Mouse (Mus musculus): ENCODE data around the gene Rhag. TPM values are rescaled to one million over a fixed set of nuclear protein-coding genes. Genes with fewer than 3 reads are reported as not detected.

Rhag gene
- 16.4 and 24.2 TPM in 2 replicates for total RNA-seq (2015)
- total RNA-seq (2017): 5.7 and 7.8 TPM in 2 replicates

- ATAC-seq (replicated peaks; ENCODE audit: poor library complexity): peak; percentile 71
Observed at GRCm38 (mm10) chr17:40810934-40811333, at the start of gene Rhag. Rhag (plus strand) TSS chr17:40811126.

GRCm38 (mm10) chr17:40763662-40764061 lies 47.3 kb upstream of the Rhag start:
- peak; percentile 87 for ATAC-seq (replicated peaks; ENCODE audit: poor library complexity)

GRCm38 (mm10) chr17:40767120-40767519 lies 43.8 kb upstream of the Rhag start:
- no peak for ATAC-seq (replicated peaks; ENCODE audit: poor library complexity)

DNA sequence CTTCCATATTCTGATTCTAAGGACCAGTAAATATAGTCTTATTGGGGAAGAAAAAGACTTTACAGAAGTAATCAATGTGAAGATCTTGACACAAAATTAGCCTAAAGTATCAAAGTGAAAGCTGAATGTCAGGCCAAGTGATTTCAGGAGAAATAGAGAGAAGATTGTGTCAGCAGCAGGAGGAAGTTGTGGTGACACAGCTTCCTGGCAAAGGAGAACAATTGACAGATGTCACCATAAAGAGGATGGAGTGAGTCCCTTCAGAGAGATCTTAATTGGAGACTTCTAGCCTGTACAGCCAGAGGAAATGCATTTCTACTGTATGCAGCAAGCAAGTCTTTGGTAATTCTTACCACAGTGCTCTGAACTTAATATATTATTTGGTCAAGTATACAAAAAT lies 21.0 kb upstream of the Rhag start:
- ATAC-seq (replicated peaks; ENCODE audit: poor library complexity): peak; percentile 93

- ATAC-seq (replicated peaks; ENCODE audit: poor library complexity): peak; percentile 94
Observed at GRCm38 (mm10) chr17:40793921-40794854, 16.7 kb upstream of the Rhag start.

GRCm38 (mm10) chr17:40802707-40803340 lies 8.1 kb upstream of the Rhag start:
- no peak for ATAC-seq (replicated peaks; ENCODE audit: poor library complexity)

GRCm38 (mm10) chr17:40806550-40806949 lies 4.4 kb upstream of the Rhag start:
- peak; percentile 90 for ATAC-seq (replicated peaks; ENCODE audit: poor library complexity)

DNA sequence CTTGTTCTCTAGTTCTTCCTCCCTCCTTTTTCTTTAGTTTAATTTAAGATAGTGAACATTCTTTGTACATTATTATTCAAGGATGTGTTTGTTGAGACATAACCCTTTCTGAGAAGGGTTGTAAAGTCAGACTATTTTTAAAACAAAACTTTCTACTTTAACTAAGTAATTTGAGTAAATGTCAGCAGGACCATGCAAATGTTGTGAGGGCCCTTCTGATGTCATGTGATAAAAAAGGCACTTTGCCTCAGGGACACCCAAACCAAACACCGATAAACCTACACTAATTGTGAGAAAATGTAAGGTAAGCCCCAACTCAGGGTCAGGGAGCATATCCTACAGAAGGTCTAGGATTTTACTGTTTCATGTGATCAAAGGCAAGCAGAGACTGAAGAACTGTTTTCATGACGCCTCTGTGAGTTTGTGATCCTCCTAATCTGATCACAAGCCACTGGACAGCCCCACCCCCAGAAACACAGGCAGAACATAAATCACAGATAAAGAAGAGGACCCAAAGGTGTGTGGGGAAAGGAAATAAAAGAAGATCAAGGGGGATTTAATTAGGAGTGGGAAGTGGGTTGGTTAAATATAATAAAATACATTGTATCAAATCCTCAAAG lies 3.9 kb upstream of the Rhag start, which contains the start of gene Crisp2:
Crisp2 (minus strand) TSS at position 51 of the 620 bp plus-strand sequence.
- ATAC-seq (replicated peaks; ENCODE audit: poor library complexity): peak; percentile 18

DNA sequence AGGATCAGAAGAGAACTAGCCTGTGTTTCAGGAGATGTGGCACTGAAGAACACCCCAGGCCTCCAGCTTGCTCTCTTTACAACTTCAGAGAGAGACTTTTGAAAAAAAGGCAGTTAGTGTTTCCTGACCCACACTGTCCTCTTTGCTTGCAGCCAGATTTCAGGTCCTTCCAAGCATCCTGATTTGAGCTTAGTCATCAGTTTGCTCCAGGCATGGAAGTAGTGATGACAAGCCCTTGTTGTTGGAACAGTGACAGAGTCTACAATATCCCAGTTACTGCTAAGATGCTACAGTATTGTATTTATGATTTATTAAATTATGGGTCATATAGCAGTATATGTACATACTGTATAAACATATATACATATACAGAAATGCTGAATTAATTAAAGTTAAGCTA lies 2.9 kb upstream of the Rhag start:
- ATAC-seq (replicated peaks; ENCODE audit: poor library complexity): no peak

GRCm38 (mm10) chr17:40811560-40811959 lies 634 bp downstream of the Rhag start:
- ATAC-seq (replicated peaks; ENCODE audit: poor library complexity): no peak

- no peak for ATAC-seq (replicated peaks; ENCODE audit: poor library complexity)
Observed at GRCm38 (mm10) chr17:40812259-40812658, 1.3 kb downstream of the Rhag start.

- ATAC-seq (replicated peaks; ENCODE audit: poor library complexity): peak; percentile 57
Observed at GRCm38 (mm10) chr17:40817340-40817943, 6.5 kb downstream of the Rhag start.

- ATAC-seq (replicated peaks; ENCODE audit: poor library complexity): peak; percentile 21; the same call in 1 of the 2 replicates
Observed at GRCm38 (mm10) chr17:40821477-40821876, 10.6 kb downstream of the Rhag start.

DNA sequence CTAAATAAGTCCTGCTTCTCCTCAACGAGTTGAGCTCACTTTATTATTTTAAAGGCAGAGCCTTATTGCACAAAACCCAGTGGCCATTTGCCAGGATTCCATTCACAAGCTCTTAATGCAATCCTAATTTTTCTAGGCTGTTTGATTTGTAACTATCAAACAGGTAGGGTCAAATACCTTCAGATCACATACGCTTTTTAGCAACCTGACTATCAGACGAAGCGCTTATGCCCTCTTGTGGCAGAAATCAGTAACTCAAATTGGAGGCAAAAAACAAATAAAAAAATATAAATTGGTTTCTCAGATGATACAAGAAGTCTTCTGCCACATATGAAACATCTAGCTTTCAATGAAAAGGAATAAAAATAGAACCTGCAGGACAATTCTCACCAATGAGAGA lies 12.9 kb downstream of the Rhag start:
- ATAC-seq (replicated peaks; ENCODE audit: poor library complexity): peak; percentile 73

DNA sequence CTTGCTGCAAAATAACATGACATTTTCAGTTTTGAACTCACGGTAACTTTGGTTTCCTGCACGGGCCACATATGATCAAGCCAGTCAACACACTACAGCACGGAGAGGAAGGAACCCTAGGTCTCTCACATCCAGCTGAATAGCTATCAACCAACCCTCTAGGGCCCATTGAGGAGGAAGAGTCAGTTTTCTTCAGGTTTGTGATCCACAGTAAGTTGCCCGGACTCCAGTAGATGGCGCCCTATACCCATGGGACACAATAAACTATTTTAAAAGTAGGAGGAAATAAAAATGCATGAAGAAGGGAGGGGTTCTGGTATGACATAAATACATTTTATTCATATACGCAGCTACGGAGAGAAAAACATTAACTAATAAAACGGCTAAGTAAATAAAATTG lies 13.6 kb downstream of the Rhag start:
- ATAC-seq (replicated peaks; ENCODE audit: poor library complexity): peak; percentile 89

DNA sequence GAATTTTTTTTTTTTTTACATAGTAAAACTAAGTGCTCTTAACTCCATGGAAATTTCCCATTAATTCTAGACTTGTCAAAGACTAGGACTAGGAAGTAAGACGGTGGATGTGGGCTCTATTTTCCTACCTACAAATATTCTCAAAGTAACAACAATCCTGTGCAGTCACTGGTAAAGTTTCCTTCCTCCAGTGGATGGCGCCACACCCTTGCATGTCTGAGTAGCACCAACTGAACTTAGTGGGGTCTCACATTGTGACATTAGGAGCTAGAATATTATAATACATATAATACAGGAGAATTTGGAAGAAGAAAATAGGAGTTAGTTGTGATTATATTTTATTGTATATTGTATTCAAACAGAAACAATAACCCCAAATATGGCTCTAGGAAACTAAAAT lies 20.9 kb downstream of the Rhag start:
- peak; percentile 84 for ATAC-seq (replicated peaks; ENCODE audit: poor library complexity)

DNA sequence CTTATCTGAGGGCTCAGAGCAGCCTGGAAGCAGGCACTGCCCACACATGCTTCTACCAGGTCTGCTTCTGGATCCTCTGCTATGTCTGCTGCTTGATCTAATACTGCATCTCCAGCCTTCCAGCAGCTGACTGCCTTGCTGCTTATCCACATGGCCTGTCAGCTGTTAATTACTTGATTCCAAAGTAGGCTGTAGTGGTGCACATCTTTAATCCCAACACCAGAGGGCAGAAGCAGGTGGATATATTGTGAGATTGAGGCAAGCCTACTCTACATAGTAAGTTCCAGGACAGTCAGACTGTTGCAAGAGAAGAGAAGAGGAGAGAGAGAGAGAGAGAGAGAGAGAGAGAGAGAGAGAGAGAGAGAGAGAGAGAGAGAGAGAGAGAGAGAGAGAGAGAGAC lies 26.4 kb downstream of the Rhag start:
- ATAC-seq (replicated peaks; ENCODE audit: poor library complexity): peak; percentile 98

DNA sequence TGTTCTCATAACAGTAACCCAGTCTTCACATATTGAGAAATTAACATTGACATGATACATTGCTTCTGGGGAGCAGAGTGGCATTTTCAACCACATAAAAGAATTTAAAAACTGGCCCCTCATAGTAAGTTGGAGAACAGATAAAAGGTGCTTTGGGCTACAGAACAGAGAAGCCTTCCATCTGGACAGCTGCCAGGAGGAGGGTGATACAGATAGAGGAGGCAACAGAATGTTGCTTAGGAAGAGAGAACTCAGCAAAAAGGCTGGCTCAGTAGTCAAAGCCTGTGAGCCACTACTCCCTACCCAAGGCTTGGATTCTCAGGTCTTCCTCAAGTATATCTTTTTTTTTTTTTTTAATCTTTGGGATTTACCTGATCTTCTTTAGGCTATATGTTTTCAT lies 44.1 kb downstream of the Rhag start:
- ATAC-seq (replicated peaks; ENCODE audit: poor library complexity): peak; percentile 69

- ATAC-seq (replicated peaks; ENCODE audit: poor library complexity): peak; percentile 86
Observed at GRCm38 (mm10) chr17:40868952-40869747, 58.2 kb downstream of the Rhag start.

- no peak for ATAC-seq (replicated peaks; ENCODE audit: poor library complexity)
Observed at GRCm38 (mm10) chr17:40872626-40873025, 61.7 kb downstream of the Rhag start.

All from megakaryocyte progenitor cell, adult 5-6 weeks (primary cell).